Mouse (Mus musculus) layer of hippocampus, adult 11-12 months (tissue): ENCODE data around the gene Olfr161.
"Not testable (repeated sequence)": the region's sequence is repeated elsewhere in the genome, so short reads cannot be mapped to it uniquely, and the experiment has no call there.

Experiments used
- DNase-seq: peaks from one replicate; pipeline ENCODE4 v3.0.0; 2022; ENCODE audit warnings: low spot score

Gene Olfr161

DNA sequence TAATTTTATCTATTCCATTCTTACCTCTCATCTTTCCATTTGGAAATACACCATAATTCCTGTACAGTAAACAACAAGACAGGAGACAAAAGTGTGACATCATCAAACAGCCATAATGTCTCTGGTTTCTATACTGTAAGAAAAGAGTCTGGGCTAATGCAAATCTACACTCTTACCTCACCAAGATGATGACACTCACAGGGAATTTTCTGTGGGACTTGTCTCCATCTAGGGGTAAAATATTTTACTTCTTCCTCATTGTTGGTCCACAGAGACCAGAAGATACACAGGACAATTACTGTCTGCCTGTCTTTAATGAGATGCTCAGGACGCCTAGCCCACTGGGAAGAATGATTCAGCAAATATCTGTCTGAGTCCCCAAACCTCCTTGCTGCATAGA is at the start of gene Olfr161:
Olfr161 (plus strand) TSS at position 352 of the 400 bp plus-strand sequence.
- DNase-seq: no peak

GRCm38 (mm10) chr16:3563553-3563952 is 27.3 kb upstream of the Olfr161 start:
- DNase-seq: no peak

DNA sequence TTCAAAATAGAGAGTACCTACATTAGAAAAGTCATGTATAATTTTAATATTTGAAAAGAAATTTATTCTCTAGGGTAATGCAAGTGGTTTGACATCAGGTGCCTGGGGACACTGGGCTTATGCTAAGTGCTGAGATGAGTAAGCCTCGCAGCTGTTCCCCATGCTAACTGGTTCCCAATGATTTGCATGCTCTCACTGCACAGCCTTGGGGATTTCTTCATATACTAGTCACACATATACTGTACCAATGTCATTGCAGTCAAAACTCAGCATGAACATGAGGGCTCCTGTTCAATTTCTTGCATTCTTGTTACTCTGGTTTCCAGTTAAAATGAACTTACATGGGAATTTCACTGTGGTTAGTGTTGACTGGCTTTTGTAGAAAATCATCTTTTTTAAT is 13.2 kb upstream of the Olfr161 start:
- DNase-seq: not testable (repeated sequence)

DNA sequence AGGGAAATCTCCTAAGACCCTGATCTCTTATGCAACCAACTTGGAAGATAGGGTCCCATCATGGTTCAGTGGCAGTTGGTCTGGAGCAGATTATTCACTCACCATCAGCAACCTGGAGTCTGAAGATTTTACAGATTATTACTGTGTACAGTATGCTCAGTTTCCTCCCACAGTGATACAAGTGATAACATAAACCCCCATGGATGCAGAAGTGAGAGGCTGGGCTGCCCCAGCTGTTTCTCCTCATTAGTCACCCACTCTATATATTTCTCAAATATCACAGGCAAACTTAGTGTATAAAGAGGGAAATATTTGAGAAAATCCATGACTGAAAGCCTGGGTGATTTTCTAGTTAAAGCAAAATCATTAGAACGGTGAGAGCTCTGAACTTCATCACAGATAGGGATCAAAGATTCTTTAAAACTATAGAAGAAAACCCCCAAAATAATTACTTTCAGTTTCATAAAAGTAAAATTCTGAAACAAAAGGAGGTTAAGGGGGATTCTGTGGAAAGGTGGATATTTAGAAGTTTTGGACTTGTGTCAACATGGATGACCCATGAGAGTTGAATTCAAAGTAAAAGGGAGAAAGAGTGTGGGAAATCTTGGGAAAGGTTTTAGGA is 12.5 kb upstream of the Olfr161 start:
- not testable (repeated sequence) for DNase-seq

DNA sequence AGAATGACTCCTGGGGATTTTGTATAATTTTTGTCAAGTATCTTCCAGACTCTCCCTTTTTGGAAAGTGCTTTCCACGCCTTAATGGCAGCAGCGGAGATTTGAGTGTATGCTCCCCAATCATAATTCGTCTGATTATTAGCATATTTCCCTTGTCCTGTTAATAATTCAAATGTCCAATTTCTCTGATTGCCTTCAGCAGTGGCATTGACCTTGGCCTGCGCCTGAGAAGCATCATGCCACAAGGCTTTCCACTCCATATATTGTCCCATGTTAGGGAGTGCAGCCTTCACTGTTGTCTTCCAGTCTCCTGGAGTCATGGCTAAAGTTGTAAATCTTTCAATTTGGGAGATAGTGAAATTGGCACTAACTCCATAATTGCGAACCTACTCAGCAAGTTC is 40.5 kb downstream of the Olfr161 start:
- DNase-seq: not testable (repeated sequence)

DNA sequence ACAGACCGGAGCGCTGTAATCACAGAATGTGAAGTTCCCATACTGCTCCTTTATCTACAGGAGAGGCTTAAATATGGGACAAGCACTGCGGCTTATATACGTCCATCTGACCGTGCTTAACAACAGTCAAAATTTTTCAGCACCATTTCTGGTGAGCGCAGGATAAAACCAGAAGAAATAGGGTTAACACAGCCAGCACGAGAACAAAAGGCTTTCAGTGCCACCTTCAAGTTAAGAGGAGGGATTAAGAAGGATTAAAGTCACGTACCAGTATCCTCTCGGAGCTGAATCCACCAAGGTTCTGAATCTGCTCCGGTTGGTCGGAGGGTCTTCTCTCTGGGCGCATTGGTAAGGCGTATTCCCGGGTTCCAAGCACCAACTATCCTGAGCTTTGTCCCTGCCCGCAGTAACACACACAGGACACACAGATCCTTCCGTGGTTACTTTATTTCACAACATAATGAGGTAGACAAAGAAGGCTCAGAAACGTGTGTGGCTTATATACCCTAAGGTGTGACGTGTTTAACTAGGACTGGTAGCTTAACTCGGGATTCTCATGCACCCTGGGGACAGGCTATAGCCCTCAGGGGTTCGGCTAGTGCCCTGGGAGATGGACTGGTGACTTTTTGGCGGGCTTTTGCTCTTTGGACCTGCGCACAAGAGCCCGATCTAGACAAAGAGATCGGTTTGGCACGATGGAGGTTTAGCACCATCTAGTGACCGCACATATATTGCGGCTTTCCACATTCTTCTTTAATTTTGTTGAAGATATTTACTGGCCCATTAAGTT is 41.9 kb downstream of the Olfr161 start:
- DNase-seq: not testable (repeated sequence)
